Mouse (Mus musculus): ENCODE measurements around the gene Trim47. TPM values are rescaled to one million over a fixed set of nuclear protein-coding genes. Genes with fewer than 3 reads are reported as not detected.

Gene Trim47
- 1 to 10 TPM; 6.2 to 7.9 TPM for total RNA-seq (2021)

- DNase-seq (ENCODE audit: extremely low spot score in 1 of 2, low spot score in 2 of 2), result peak in 1 of 2 experiments; percentile 86
- intact Hi-C loops (cut with DNase I), result no loop called here
Observed at GRCm38 (mm10) chr11:116127156-116127980, at the start of gene Trim47. Trim47 (minus strand) TSS chr11:116127210.

- no peak for DNase-seq (ENCODE audit: extremely low spot score in 1 of 2, low spot score in 2 of 2)
- intact Hi-C loops (cut with DNase I), result no loop called here
Observed at GRCm38 (mm10) chr11:116176010-116176409, 49.0 kb upstream of the Trim47 start.

GRCm38 (mm10) chr11:116174775-116175448 lies 47.9 kb upstream of the Trim47 start:
- intact Hi-C loops (cut with DNase I), result no loop called here

GRCm38 (mm10) chr11:116171959-116172358 lies 44.9 kb upstream of the Trim47 start:
- intact Hi-C loops (cut with DNase I), result no loop called here
- no peak for DNase-seq (ENCODE audit: extremely low spot score in 1 of 2, low spot score in 2 of 2)

More at GRCm38 (mm10) chr11:116174775-116175448, 47.9 kb upstream of the Trim47 start:
- no peak for DNase-seq (ENCODE audit: extremely low spot score in 1 of 2, low spot score in 2 of 2)

GRCm38 (mm10) chr11:116170003-116170800 lies 43.2 kb upstream of the Trim47 start:
- intact Hi-C loops (cut with DNase I), result no loop called here

GRCm38 (mm10) chr11:116169214-116169613 lies 42.2 kb upstream of the Trim47 start:
- intact Hi-C loops (cut with DNase I), result no loop called here
- no peak for DNase-seq (ENCODE audit: extremely low spot score in 1 of 2, low spot score in 2 of 2)

More at GRCm38 (mm10) chr11:116170003-116170800, 43.2 kb upstream of the Trim47 start:
- DNase-seq (ENCODE audit: extremely low spot score in 1 of 2, low spot score in 2 of 2), result no peak

GRCm38 (mm10) chr11:116167884-116168439 lies 41.0 kb upstream of the Trim47 start, which contains the start of gene Fbf1:
Fbf1 (minus strand) TSS chr11:116168166.
- intact Hi-C loops (cut with DNase I), result no loop called here
- DNase-seq (ENCODE audit: extremely low spot score in 1 of 2, low spot score in 2 of 2), result peak; percentile 96 to 97

GRCm38 (mm10) chr11:116167232-116167631 lies 40.2 kb upstream of the Trim47 start:
- intact Hi-C loops (cut with DNase I), result no loop called here
- no peak for DNase-seq (ENCODE audit: extremely low spot score in 1 of 2, low spot score in 2 of 2)

- intact Hi-C loops (cut with DNase I), result no loop called here
- DNase-seq (ENCODE audit: extremely low spot score in 1 of 2, low spot score in 2 of 2), result no peak
Observed at GRCm38 (mm10) chr11:116163002-116163401, 36.0 kb upstream of the Trim47 start.

- intact Hi-C loops (cut with DNase I), result no loop called here
Observed at GRCm38 (mm10) chr11:116162146-116162545, 35.1 kb upstream of the Trim47 start.

GRCm38 (mm10) chr11:116161312-116161711 lies 34.3 kb upstream of the Trim47 start:
- intact Hi-C loops (cut with DNase I), result no loop called here
- DNase-seq (ENCODE audit: extremely low spot score in 1 of 2, low spot score in 2 of 2), result no peak

More at GRCm38 (mm10) chr11:116162146-116162545, 35.1 kb upstream of the Trim47 start:
- DNase-seq (ENCODE audit: extremely low spot score in 1 of 2, low spot score in 2 of 2), result peak; percentile 45 to 52

- DNase-seq (ENCODE audit: extremely low spot score in 1 of 2, low spot score in 2 of 2), result no peak
- intact Hi-C loops (cut with DNase I), result no loop called here
Observed at GRCm38 (mm10) chr11:116150960-116151359, 23.9 kb upstream of the Trim47 start.

- intact Hi-C loops (cut with DNase I), result no loop called here
Observed at GRCm38 (mm10) chr11:116149341-116149740, 22.3 kb upstream of the Trim47 start.

GRCm38 (mm10) chr11:116148761-116149221 lies 21.8 kb upstream of the Trim47 start:
- DNase-seq (ENCODE audit: extremely low spot score in 1 of 2, low spot score in 2 of 2), result no peak
- intact Hi-C loops (cut with DNase I), result no loop called here

More at GRCm38 (mm10) chr11:116149341-116149740, 22.3 kb upstream of the Trim47 start:
- DNase-seq (ENCODE audit: extremely low spot score in 1 of 2, low spot score in 2 of 2), result no peak

GRCm38 (mm10) chr11:116146294-116146985 lies 19.4 kb upstream of the Trim47 start:
- peak; percentile 45 to 66 for DNase-seq (ENCODE audit: extremely low spot score in 1 of 2, low spot score in 2 of 2)
- intact Hi-C loops (cut with DNase I), result no loop called here

GRCm38 (mm10) chr11:116145481-116146293 lies 18.7 kb upstream of the Trim47 start:
- intact Hi-C loops (cut with DNase I), result no loop called here

GRCm38 (mm10) chr11:116143468-116143867 lies 16.5 kb upstream of the Trim47 start:
- no peak for DNase-seq (ENCODE audit: extremely low spot score in 1 of 2, low spot score in 2 of 2)
- intact Hi-C loops (cut with DNase I), result no loop called here

More at GRCm38 (mm10) chr11:116145481-116146293, 18.7 kb upstream of the Trim47 start:
- DNase-seq (ENCODE audit: extremely low spot score in 1 of 2, low spot score in 2 of 2), result peak in 1 of 2 experiments; percentile 42

Measured in left cerebral cortex, postnatal 10 days (tissue).